Mouse (Mus musculus) G1E (cell line): ENCODE data around the gene Lamc2.

Experiments
- CTCF ChIP-seq: IDR thresholded peaks from 2 replicates; pipeline ENCODE4 v1.5.1; 2012; ENCODE audit warnings: low read depth, low read length, inconsistent platforms, mixed read lengths
- TAL1 ChIP-seq: conservative IDR thresholded peaks from 2 replicates; pipeline ENCODE4 v1.6.1; 2012; ENCODE audit warnings: low read depth, low read length, inconsistent platforms, mixed read lengths

DNA sequence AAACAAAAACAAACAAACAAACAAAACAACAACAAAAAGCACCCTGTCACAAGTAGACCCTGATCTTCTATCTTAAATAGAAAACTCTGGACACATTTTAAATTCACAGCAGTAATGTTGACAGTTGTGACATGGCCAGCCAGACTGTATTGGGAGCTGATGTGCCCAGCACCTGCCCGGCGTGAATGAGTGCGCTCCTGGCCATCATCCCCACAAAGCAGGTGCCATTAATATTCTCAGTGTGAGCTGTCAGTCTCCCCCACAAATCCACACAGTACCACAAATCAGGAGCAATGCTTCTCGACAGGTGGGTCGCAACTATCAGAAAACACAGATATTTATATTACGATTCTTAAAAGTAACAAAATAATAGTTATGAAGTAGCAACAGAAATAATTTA lies 6.7 kb upstream of the Lamc2 start:
- TF ChIP-seq CTCF = no peak
- TF ChIP-seq TAL1 = no peak
